Mouse (Mus musculus) adrenal gland, postnatal 4 days (tissue): ENCODE data around the gene Rchy1. TPM values are rescaled to one million over a fixed set of nuclear protein-coding genes. Genes with fewer than 3 reads are reported as not detected.
"Not testable (repeated sequence)": the region's sequence is repeated elsewhere in the genome, so short reads cannot be mapped to it uniquely, and the experiment has no call there.

ENCODE experiments used
- DNase-seq, 2 experiments: peaks; one replicate each; pipeline ENCODE4 v3.0.0; 2021 to 2022; ENCODE audit warnings: low spot score in 2 of 2, mixed read lengths in 2 of 2
- total RNA-seq, 2 experiments: library from RNA; stranded (reverse); gene quantifications; 2 replicates each; pipeline ENCODE4 v1.2.3; 2021

The Rchy1 gene
- total RNA-seq, 2 experiments from 2014 or later = 78.8 to 79.2 TPM

GRCm38 (mm10) chr5:91961370-91961769 is 1.5 kb downstream of the Rchy1 start:
- DNase-seq = no peak

- DNase-seq = no peak
Measured at GRCm38 (mm10) chr5:91960606-91961254, 2.1 kb downstream of the Rchy1 start.

- DNase-seq = no peak
Measured at GRCm38 (mm10) chr5:91959986-91960385, 2.9 kb downstream of the Rchy1 start.

GRCm38 (mm10) chr5:91959096-91959495 is 3.8 kb downstream of the Rchy1 start:
- no peak for DNase-seq

GRCm38 (mm10) chr5:91956991-91957760 is 5.7 kb downstream of the Rchy1 start:
- DNase-seq = no peak

GRCm38 (mm10) chr5:91951404-91951803 is 11.5 kb downstream of the Rchy1 start:
- no peak for DNase-seq

GRCm38 (mm10) chr5:91949441-91949840 is 13.4 kb downstream of the Rchy1 start:
- DNase-seq = no peak

- DNase-seq = no peak
Measured at GRCm38 (mm10) chr5:91947008-91947407, 15.9 kb downstream of the Rchy1 start.

- DNase-seq = not testable (repeated sequence)
Measured at GRCm38 (mm10) chr5:91945609-91946008, 17.3 kb downstream of the Rchy1 start.

- no peak for DNase-seq
Measured at GRCm38 (mm10) chr5:91913231-91913630, 49.6 kb downstream of the Rchy1 start.

GRCm38 (mm10) chr5:91911384-91912106 is 51.3 kb downstream of the Rchy1 start:
- DNase-seq = no peak

- no peak for DNase-seq
Measured at GRCm38 (mm10) chr5:91910616-91911015, 52.3 kb downstream of the Rchy1 start.

GRCm38 (mm10) chr5:91909010-91909620 is 53.8 kb downstream of the Rchy1 start:
- no peak for DNase-seq

Other genes starting within 250 kb of the Rchy1 start
- not detected for gene Odaph, start 24.4 kb upstream of the Rchy1 start, total RNA-seq
- 1 to 10 TPM; 5.6 to 7.5 TPM for gene Cdkl2, start 80.8 kb upstream of the Rchy1 start, total RNA-seq
- gene G3bp2, start 120.7 kb upstream of the Rchy1 start, total RNA-seq = 100 to 1,000 TPM; 108 to 116 TPM
- gene Uso1, start 174.9 kb upstream of the Rchy1 start, total RNA-seq = 10 to 100 TPM; 68.8 to 71.5 TPM